Mouse (Mus musculus): ENCODE data around the gene Tmem132c. TPM values are rescaled to one million over a fixed set of nuclear protein-coding genes. Genes with fewer than 3 reads are reported as not detected.

Gene Tmem132c
- total RNA-seq, 2 experiments from 2014 or later: 3.7 to 3.8 TPM

- Histone ChIP-seq H3K27ac (no peak overlapping the region), H3K4me3 (no peak overlapping the region)
- DNase-seq (ENCODE audit: low spot score in 2 of 2): no peak
- TF ChIP-seq CTCF (conservative IDR thresholded peaks at IDR 0.05): peak; percentile 48
These were observed 264.1 kb downstream of the Tmem132c start for GRCm38 (mm10) chr5:127505697-127506096.

GRCm38 (mm10) chr5:127511653-127512052, 270.0 kb downstream of the Tmem132c start:
- peak; percentile 71 for TF ChIP-seq CTCF (conservative IDR thresholded peaks at IDR 0.05)
- H3K4me3 ChIP-seq: no peak overlapping the region
- no peak for DNase-seq (ENCODE audit: low spot score in 2 of 2)
- H3K27ac ChIP-seq: no peak overlapping the region

GRCm38 (mm10) chr5:127515960-127516359, 274.4 kb downstream of the Tmem132c start:
- no peak overlapping the region for H3K4me3 ChIP-seq
- no peak overlapping the region for H3K27ac ChIP-seq
- no peak for DNase-seq (ENCODE audit: low spot score in 2 of 2)
- no peak for TF ChIP-seq CTCF (conservative IDR thresholded peaks at IDR 0.05)

- TF ChIP-seq CTCF (conservative IDR thresholded peaks at IDR 0.05): peak; percentile 88
- DNase-seq (ENCODE audit: low spot score in 2 of 2): no peak
These were observed 281.3 kb downstream of the Tmem132c start for GRCm38 (mm10) chr5:127522744-127523476.

GRCm38 (mm10) chr5:127527344-127527974, 285.9 kb downstream of the Tmem132c start:
- DNase-seq (ENCODE audit: low spot score in 2 of 2): no peak
- no peak for TF ChIP-seq CTCF (conservative IDR thresholded peaks at IDR 0.05)
- H3K27ac ChIP-seq: no peak overlapping the region
- H3K4me3 ChIP-seq: no peak overlapping the region

More at GRCm38 (mm10) chr5:127522744-127523476, 281.3 kb downstream of the Tmem132c start:
- no peak overlapping the region for H3K4me3 ChIP-seq
- no peak overlapping the region for H3K27ac ChIP-seq

GRCm38 (mm10) chr5:127537508-127537907, 295.9 kb downstream of the Tmem132c start:
- Histone ChIP-seq H3K27ac (no peak overlapping the region), H3K4me3 (no peak overlapping the region)
- TF ChIP-seq CTCF (conservative IDR thresholded peaks at IDR 0.05): no peak
- DNase-seq (ENCODE audit: low spot score in 2 of 2): no peak

- no peak for DNase-seq (ENCODE audit: low spot score in 2 of 2)
- no peak overlapping the region for H3K4me3 ChIP-seq
- no peak overlapping the region for H3K27ac ChIP-seq
- TF ChIP-seq CTCF (conservative IDR thresholded peaks at IDR 0.05): no peak
These were observed 305.0 kb downstream of the Tmem132c start for GRCm38 (mm10) chr5:127546585-127546991.

GRCm38 (mm10) chr5:127548136-127548535, 306.5 kb downstream of the Tmem132c start:
- no peak for TF ChIP-seq CTCF (conservative IDR thresholded peaks at IDR 0.05)
- H3K4me3 ChIP-seq: no peak overlapping the region
- DNase-seq (ENCODE audit: low spot score in 2 of 2): no peak
- no peak overlapping the region for H3K27ac ChIP-seq

- no peak for TF ChIP-seq CTCF (conservative IDR thresholded peaks at IDR 0.05)
- no peak for DNase-seq (ENCODE audit: low spot score in 2 of 2)
- Histone ChIP-seq H3K27ac (no peak overlapping the region), H3K4me3 (no peak overlapping the region)
These were observed 319.5 kb downstream of the Tmem132c start for GRCm38 (mm10) chr5:127561086-127561485.

- no peak for TF ChIP-seq CTCF (conservative IDR thresholded peaks at IDR 0.05)
- Histone ChIP-seq H3K27ac (no peak overlapping the region), H3K4me3 (no peak overlapping the region)
- DNase-seq (ENCODE audit: low spot score in 2 of 2): no peak
These were observed 325.6 kb downstream of the Tmem132c start for GRCm38 (mm10) chr5:127567165-127567741.

- no peak overlapping the region for H3K4me3 ChIP-seq
- no peak for DNase-seq (ENCODE audit: low spot score in 2 of 2)
- peak; percentile 79 for TF ChIP-seq CTCF (conservative IDR thresholded peaks at IDR 0.05)
- H3K27ac ChIP-seq: no peak overlapping the region
These were observed 335.8 kb downstream of the Tmem132c start for GRCm38 (mm10) chr5:127577419-127577818.

GRCm38 (mm10) chr5:127583658-127584057, 342.1 kb downstream of the Tmem132c start:
- DNase-seq (ENCODE audit: low spot score in 2 of 2): no peak
- Histone ChIP-seq H3K4me3 (no peak overlapping the region), H3K27ac (no peak overlapping the region)
- peak; percentile 74 for TF ChIP-seq CTCF (conservative IDR thresholded peaks at IDR 0.05)

- DNase-seq (ENCODE audit: low spot score in 2 of 2): no peak
- no peak overlapping the region for H3K4me3 ChIP-seq
- H3K27ac ChIP-seq: no peak overlapping the region
- peak; percentile 65 for TF ChIP-seq CTCF (conservative IDR thresholded peaks at IDR 0.05)
These were observed 346.2 kb downstream of the Tmem132c start for GRCm38 (mm10) chr5:127587854-127588253.
